Mouse (Mus musculus): ENCODE results near the gene Dnaja2. TPM values are rescaled to one million over a fixed set of nuclear protein-coding genes. Genes with fewer than 3 reads are reported as not detected.

The Dnaja2 gene
- total and polyA plus RNA-seq, 3 experiments: 150 to 471 (median 227) TPM

- H3K4me3 ChIP-seq (replicated peaks in 1 of 3; ENCODE audit: low read depth in 2 of 3, low read length in 2 of 3, poor library complexity in 1 of 3): no peak overlapping the region
- dilution Hi-C loops (cut with MboI; ENCODE audit: extremely low pct_ligation_motif_present, extremely low pct_unique_long_range_greater_than_20kb, low sequenced_read_pairs): no loop called here
- no peak overlapping the region for H3K27ac ChIP-seq (ENCODE audit: insufficient read depth, low read depth)
- DNase-seq (ENCODE audit: extremely low read depth): no peak
- no peak overlapping the region for H3K9ac ChIP-seq (ENCODE audit: insufficient read depth, low read depth)
- H3K36me3 ChIP-seq (replicated peaks in 1 of 2; ENCODE audit: control insufficient read depth in 1 of 2, insufficient read depth in 1 of 2, low read length in 1 of 2): no peaks in the 10 kb centered on the region
- TF ChIP-seq TCF12 (IDR thresholded peaks at IDR 0.05; ENCODE audit: low read depth, low read length): no peak
- no peak for TF ChIP-seq JUND (conservative IDR thresholded peaks at IDR 0.05; ENCODE audit: low read depth, low read length)
- TF ChIP-seq POLR2A (IDR thresholded peaks at IDR 0.05; ENCODE audit: low read depth, low read length): no peak
- TF ChIP-seq KAT2A (IDR thresholded peaks at IDR 0.05; ENCODE audit: insufficient replicate concordance, low read length): no peak
- no peak for TF ChIP-seq MXI1 (IDR thresholded peaks at IDR 0.05; ENCODE audit: low read depth, low read length)
- no peak for TF ChIP-seq RAD21 (IDR thresholded peaks at IDR 0.05; ENCODE audit: low read depth, low read length)
- TF ChIP-seq EP300 (IDR thresholded peaks at IDR 0.05; ENCODE audit: low read length): no peak
- TF ChIP-seq CHD1 (IDR thresholded peaks at IDR 0.05; ENCODE audit: low read depth, low read length): no peak
- TF ChIP-seq BHLHE40 (IDR thresholded peaks at IDR 0.05; ENCODE audit: low read depth, low read length): no peak
- TF ChIP-seq MAFK (IDR thresholded peaks at IDR 0.05; ENCODE audit: insufficient replicate concordance, low read length): no peak
- TF ChIP-seq RCOR1 (conservative IDR thresholded peaks at IDR 0.05; ENCODE audit: low read depth, low read length): no peak
- no peak for TF ChIP-seq ZNF384 (IDR thresholded peaks at IDR 0.05; ENCODE audit: low read depth, low read length)
- TF ChIP-seq HCFC1 (IDR thresholded peaks at IDR 0.05; ENCODE audit: low read depth, low read length): no peak
- TF ChIP-seq MAZ (IDR thresholded peaks at IDR 0.05; ENCODE audit: low read depth, low read length): no peak
- TF ChIP-seq UBTF (IDR thresholded peaks at IDR 0.05; ENCODE audit: low read depth, low read length): no peak
- no peak for TF ChIP-seq MAX (IDR thresholded peaks at IDR 0.05; ENCODE audit: low read length)
- TF ChIP-seq SMC3 (IDR thresholded peaks at IDR 0.05; ENCODE audit: low read depth, low read length): no peak
- TF ChIP-seq ELF1 (IDR thresholded peaks at IDR 0.05; ENCODE audit: low read depth, low read length): no peak
- no peak for TF ChIP-seq SIN3A (IDR thresholded peaks at IDR 0.05; ENCODE audit: low read length)
- TF ChIP-seq CTCF (conservative IDR thresholded peaks at IDR 0.05 in 1 of 2, IDR thresholded peaks at IDR 0.05 in 1 of 2; ENCODE audit: low read depth in 2 of 2, low read length in 2 of 2): no peak
- peaks cover 0 to 2% of the 10 kb centered on the region in 2 experiments; a peak in 1 of 4 replicates for H3K4me1 ChIP-seq (ENCODE audit: control insufficient read depth in 1 of 2, insufficient read depth in 2 of 2)
- H3K9me3 ChIP-seq (replicated peaks; ENCODE audit: low read length): no peaks in the 10 kb centered on the region
- H3K79me2 ChIP-seq (replicated peaks; ENCODE audit: control insufficient read depth, extremely low read depth, insufficient read depth, poor library complexity, severe bottlenecking): no peaks in the 10 kb centered on the region
- H3K27me3 ChIP-seq (replicated peaks): no peaks in the 10 kb centered on the region
- no peak overlapping the region for H3K4me2 ChIP-seq (ENCODE audit: insufficient read depth, low read depth, poor library complexity, severe bottlenecking)
- in situ Hi-C loops (cut with MboI; ENCODE audit: low pct_ligation_motif_present, low pct_unique_long_range_greater_than_20kb, low sequenced_read_pairs): no loop called here
These were observed 36.4 kb upstream of the Dnaja2 start for GRCm38 (mm10) chr8:85591532-85591931.

- Histone ChIP-seq H3K4me1 (ENCODE audit: control insufficient read depth in 1 of 2, insufficient read depth in 2 of 2) (peaks cover 0 to 5% of the 10 kb centered on the region in 2 experiments; a peak in 2 of 4 replicates), H3K27me3 (replicated peaks) (no peaks in the 10 kb centered on the region), H3K9ac (ENCODE audit: insufficient read depth, low read depth) (no peak overlapping the region), H3K36me3 (replicated peaks in 1 of 2; ENCODE audit: control insufficient read depth in 1 of 2, insufficient read depth in 1 of 2, low read length in 1 of 2) (no peaks in the 10 kb centered on the region), H3K9me3 (replicated peaks; ENCODE audit: low read length) (no peaks in the 10 kb centered on the region), H3K79me2 (replicated peaks; ENCODE audit: control insufficient read depth, extremely low read depth, insufficient read depth, poor library complexity, severe bottlenecking) (no peaks in the 10 kb centered on the region), H3K4me2 (ENCODE audit: insufficient read depth, low read depth, poor library complexity, severe bottlenecking) (no peak overlapping the region), H3K4me3 (replicated peaks in 1 of 3; ENCODE audit: low read depth in 2 of 3, low read length in 2 of 3, poor library complexity in 1 of 3) (no peak overlapping the region), H3K27ac (ENCODE audit: insufficient read depth, low read depth) (no peak overlapping the region)
- dilution Hi-C loops (cut with MboI; ENCODE audit: extremely low pct_ligation_motif_present, extremely low pct_unique_long_range_greater_than_20kb, low sequenced_read_pairs) (no loop called here), in situ Hi-C loops (cut with MboI; ENCODE audit: low pct_ligation_motif_present, low pct_unique_long_range_greater_than_20kb, low sequenced_read_pairs) (no loop called here)
- TF ChIP-seq SMC3 (IDR thresholded peaks at IDR 0.05; ENCODE audit: low read depth, low read length) (no peak), TCF12 (IDR thresholded peaks at IDR 0.05; ENCODE audit: low read depth, low read length) (no peak)
- DNase-seq (ENCODE audit: extremely low read depth): no peak
These were observed 35.1 kb upstream of the Dnaja2 start for GRCm38 (mm10) chr8:85590258-85590657.
